Mouse (Mus musculus) right cerebral cortex, postnatal 10 days (tissue): ENCODE data around the gene Hes7.

ENCODE experiments used
- DNase-seq, 2 experiments: peaks; one replicate each; pipeline ENCODE4 v3.0.0; 2021; ENCODE audit warnings: low spot score in 2 of 2

Hes7 gene

DNA sequence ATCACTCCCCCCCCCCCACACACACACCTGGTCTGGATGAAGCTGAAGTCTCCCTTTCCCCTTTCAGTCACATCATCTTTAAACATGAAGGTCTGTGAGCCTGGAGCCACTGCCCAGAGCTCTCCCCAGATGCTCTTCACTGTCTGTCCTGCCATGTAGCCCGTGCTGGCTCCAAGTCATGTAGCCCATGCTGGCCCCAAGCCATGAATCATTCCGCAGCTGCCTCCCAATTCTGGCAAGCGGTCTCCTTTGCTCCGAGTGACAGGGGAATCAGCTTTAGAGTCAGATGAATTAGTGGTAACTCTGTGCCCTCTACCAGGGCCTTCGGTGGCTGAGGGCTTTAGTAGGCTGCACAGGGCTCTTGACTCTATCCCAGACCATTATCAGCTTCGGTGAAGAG lies 29.5 kb downstream of the Hes7 start:
- peak; percentile 55 to 59 for DNase-seq

DNA sequence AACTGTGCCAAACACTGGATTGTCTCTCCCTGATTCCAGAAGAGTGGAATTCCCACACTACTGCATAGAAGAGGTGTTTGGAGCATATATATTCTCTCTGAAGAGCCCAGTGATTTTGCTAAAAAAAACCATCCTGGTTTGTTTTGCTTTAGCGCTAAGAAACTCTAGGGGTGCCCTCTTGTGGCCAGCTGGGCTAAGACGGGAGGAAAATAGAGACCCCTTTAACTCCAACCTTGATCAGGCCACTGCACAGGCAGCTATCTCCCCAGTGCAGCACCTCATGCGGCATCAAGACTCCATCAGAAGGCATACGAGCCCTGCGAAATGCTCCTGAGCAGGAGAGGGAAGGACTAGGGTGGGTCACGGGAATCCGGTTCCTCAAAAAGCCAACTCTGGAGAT lies 30.2 kb downstream of the Hes7 start:
- DNase-seq = peak; percentile 66 to 84

DNA sequence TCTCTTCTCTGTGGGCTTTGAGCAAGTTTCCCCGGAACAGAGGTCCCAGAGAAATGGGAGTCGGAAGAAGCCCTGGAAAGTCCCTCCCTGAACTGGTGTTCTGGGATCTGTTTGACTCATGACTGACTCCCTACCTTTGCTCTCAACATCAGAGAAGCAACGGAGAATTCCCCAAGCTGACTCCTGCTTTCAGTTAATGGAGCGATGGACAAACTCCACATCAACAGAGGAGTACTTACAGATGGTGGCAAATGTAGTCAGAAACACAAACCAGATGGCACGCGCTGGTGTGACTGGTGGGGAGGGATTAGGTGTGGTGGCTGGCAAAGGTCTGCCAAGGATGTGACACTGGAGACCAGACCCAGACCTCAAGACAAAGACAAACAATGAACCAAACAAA lies 30.8 kb downstream of the Hes7 start:
- DNase-seq = no peak

DNA sequence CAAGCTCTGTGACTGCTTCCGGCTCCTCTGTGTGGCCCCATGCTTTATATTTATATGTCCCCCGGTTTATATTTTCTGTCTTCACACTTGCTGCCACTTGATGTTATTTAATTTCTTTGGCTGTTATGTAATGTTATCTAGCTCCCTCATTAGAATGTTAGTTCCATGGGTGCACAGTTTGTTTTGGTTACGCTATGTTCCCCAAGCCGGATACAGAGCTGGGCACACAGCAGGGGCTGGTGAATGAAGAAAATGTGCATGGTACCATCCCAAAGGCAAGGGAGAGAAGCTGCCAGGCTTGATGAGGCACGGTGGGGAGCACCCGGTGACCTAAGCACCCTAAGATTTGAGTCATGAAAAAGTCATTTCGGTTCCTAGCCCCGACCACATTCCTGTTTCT lies 33.6 kb downstream of the Hes7 start:
- DNase-seq = no peak

DNA sequence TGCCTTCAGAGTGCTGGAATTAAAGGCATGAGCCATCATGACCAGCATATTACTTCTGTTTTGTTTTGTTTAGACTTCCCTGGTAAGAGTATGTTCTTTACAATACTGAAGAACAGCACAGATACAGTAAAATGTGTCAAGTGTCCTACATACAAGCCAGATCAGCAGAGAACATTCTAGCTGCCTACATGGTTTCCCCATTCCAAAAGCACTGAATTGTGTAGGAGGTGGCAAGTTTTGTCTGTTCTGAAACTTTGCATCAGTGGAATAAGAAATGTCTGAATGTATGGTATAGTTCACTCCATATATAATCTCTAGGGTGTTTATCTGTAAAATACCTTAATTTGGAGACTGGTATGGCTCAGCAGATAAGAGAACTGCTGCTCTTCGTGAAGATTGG lies 35.1 kb downstream of the Hes7 start:
- no peak for DNase-seq

DNA sequence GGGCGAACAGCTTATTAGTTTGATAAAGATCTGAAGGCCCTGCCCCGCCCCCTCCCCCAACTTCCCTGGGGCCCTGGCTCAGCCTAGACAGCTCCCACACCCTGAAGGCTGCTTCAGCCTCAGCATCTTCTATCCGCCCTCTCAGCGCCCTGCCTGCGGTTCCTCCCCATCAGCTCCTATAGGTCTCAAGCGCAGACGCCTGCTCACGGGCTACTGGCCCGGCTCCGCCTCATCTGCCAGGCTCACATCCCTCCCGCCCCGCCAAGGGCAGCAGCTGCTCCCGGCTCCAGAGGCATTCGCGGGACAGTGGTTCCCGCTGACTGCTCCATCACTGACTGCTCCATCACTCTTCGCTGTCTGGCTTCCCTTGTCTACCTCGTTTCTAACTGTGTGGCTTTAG lies 36.6 kb downstream of the Hes7 start, which contains the start of gene Alox12b:
Alox12b (plus strand) TSS at position 190 of the 400 bp plus-strand sequence.
- no peak for DNase-seq

DNA sequence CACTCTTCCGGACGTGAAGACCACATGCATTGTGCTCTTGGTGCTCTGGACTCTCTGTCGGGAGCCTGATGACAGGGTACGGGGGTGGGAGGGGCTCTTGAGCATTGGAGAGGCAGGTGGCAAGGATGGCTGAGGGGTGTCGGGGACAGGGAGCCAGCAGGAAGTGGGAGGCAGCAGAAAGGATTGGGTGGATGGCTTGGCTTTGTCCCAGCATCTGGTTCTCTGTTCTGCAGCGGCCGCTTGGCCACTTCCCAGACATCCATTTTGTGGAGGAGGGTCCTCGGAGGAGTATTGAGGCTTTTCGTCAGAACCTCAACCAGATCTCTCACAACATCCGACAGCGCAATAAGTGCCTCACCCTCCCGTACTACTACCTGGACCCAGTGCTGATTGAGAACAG lies 49.1 kb downstream of the Hes7 start:
- DNase-seq = peak in 1 of 2 experiments; percentile 39

DNA sequence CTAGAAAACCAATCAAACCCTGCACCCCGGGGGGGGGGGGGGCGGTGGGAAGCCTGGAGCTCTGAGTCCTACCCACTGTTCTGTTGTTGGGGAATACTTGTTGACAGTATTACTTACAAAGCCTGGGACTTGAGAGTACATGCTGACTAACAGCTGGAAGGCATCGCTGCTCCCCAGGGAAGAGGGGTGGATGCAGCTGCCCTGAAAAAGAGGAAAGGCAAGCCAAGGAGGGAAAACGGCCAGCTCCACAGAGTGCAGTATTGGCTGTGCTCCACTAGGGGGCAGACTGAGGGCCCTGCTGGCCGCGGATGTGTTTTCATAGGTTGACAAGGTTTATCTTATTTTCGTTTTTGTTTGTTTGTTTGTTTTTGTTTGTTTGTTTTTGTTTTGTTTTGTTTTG lies 51.4 kb downstream of the Hes7 start:
- peak; percentile 59 to 76 for DNase-seq

DNA sequence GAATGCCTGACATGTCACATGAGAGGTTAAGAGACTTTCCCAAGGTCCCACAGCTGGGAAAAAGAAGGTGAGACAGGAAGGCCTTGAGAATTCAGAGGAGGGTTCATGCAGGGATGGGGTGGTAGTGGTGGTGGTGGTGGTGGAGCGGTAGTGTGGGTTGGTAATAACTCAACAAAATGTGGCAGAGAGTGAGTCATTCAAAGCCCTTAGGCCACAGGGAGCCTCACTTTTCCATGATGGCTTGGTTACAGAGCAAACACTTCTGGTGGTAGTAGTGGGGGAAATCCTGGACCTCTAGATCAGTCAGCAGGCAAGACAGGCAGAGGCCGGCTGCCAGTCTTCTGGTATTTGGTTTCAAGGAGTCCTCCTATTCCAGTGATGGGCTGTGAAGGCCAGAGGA lies 52.4 kb downstream of the Hes7 start:
- no peak for DNase-seq
